Mouse (Mus musculus) heart, postnatal 0 days (tissue): ENCODE results near the gene Kcnh2. TPM values are rescaled to one million over a fixed set of nuclear protein-coding genes. Genes with fewer than 3 reads are reported as not detected.
A peak's percentile ranks its signal among the peaks of the same experiment; 100 is the strongest.

ENCODE experiments used
- ATAC-seq: fragments of 200-750 bp; cut with Nextera tagmentation; 2 replicates; pipeline ENCODE4 v1.8.0; 2017; ENCODE audit warnings: low read depth, moderate number of reproducible peaks, moderate library complexity; ENCODE audit not compliant: insufficient read depth
- DNase-seq: peaks from one replicate; pipeline ENCODE4 v3.0.0-alpha.2; 2016; ENCODE audit warnings: low spot score
- H3K27ac ChIP-seq: fragments of 300-500 bp; sonication (generic); 2 replicates; pipeline ENCODE4 v1.5.1; 2014; ENCODE audit warnings: low read depth, mild to moderate bottlenecking
- H3K27me3 ChIP-seq: fragments of 300-500 bp; sonication (generic); 2 replicates; pipeline ENCODE4 v1.6.1; 2014; ENCODE audit warnings: low read length, mixed read lengths; ENCODE audit not compliant: control insufficient read depth, insufficient read depth
- H3K36me3 ChIP-seq: fragments of 300-500 bp; sonication (generic); replicated peaks from 2 replicates; pipeline ENCODE4 v1.6.1; 2014; ENCODE audit warnings: low read length, mixed read lengths; ENCODE audit not compliant: control insufficient read depth, insufficient read depth
- H3K4me1 ChIP-seq: fragments of 300-500 bp; sonication (generic); 2 replicates; pipeline ENCODE4 v1.6.1; 2014; ENCODE audit warnings: antibody characterized with exemption; ENCODE audit not compliant: control insufficient read depth, insufficient read depth
- H3K4me2 ChIP-seq: fragments of 300-500 bp; sonication (generic); 2 replicates; pipeline ENCODE4 v1.6.1; 2014; ENCODE audit warnings: low read depth, mild to moderate bottlenecking, low read length, moderate library complexity
- H3K4me3 ChIP-seq: fragments of 300-500 bp; sonication (generic); 2 replicates; pipeline ENCODE4 v1.5.1; 2014; ENCODE audit warnings: low read depth, low read length
- H3K9ac ChIP-seq: fragments of 300-500 bp; sonication (generic); replicated peaks from 2 replicates; pipeline ENCODE4 v1.6.1; 2014; ENCODE audit warnings: low read depth, low read length, mixed read lengths
- H3K9me3 ChIP-seq: fragments of 300-500 bp; sonication (generic); replicated peaks from 2 replicates; pipeline ENCODE4 v1.6.1; 2016; ENCODE audit warnings: low read length; ENCODE audit not compliant: control insufficient read depth
- CTCF ChIP-seq: IDR thresholded peaks from 2 replicates; pipeline ENCODE4 v1.5.1; 2016; ENCODE audit warnings: antibody characterized with exemption, control low read depth, low read depth
- EP300 ChIP-seq: IDR thresholded peaks from 2 replicates; pipeline ENCODE4 v1.6.1; 2016; ENCODE audit warnings: antibody characterized with exemption, low read depth
- WGBS: fragments of 180-500 bp; shearing (Covaris S2); extraction: QIAGEN DNeasy Blood & Tissue Kit; methylation state at CpG from one replicate; pipeline ENCODE4 v1.1.7; 2014; 5-methylcytosine and 5-hydroxymethylcytosine counted together
- polyA plus RNA-seq: library from polyadenylated mRNA; unstranded; fragments of >200 nt; fragmentation: Nextera tagmentation; extraction: Ambion mirVana; gene quantifications from 2 replicates; pipeline ENCODE4 v1.2.1, GENCODE M21; 2015
- total RNA-seq: library from RNA; depleted of rRNA; stranded (reverse); fragments of >200 nt; gene quantifications from 2 replicates; pipeline ENCODE4 v1.2.3, GENCODE M21; 2014; ENCODE audit warnings: low replicate concordance

Gene Kcnh2
- total and polyA plus RNA-seq, 2 experiments from 2014 or later, result 32.1 to 86.1 TPM

GRCm38 (mm10) chr5:24303199-24303598, 48.2 kb downstream of the Kcnh2 start:
- TF ChIP-seq CTCF (peak; percentile 58), EP300 (no peak)
- 50% methylated on average over 3 of the region's 3 CpGs for WGBS
- ATAC-seq, result no peak
- no peaks in the 10 kb centered on the region for H3K27me3 ChIP-seq
- DNase-seq, result no peak
- H3K4me2 ChIP-seq, result no peak overlapping the region
- H3K4me1 ChIP-seq, result no peaks in the 10 kb centered on the region
- H3K4me3 ChIP-seq, result no peak overlapping the region
- no peaks in the 10 kb centered on the region for H3K9me3 ChIP-seq
- no peak overlapping the region for H3K27ac ChIP-seq
- no peak overlapping the region for H3K9ac ChIP-seq
- no peaks in the 10 kb centered on the region for H3K36me3 ChIP-seq

GRCm38 (mm10) chr5:24299845-24300589, 51.4 kb downstream of the Kcnh2 start:
- Histone ChIP-seq H3K9ac (no peak overlapping the region), H3K9me3 (no peaks in the 10 kb centered on the region), H3K4me1 (no peaks in the 10 kb centered on the region), H3K36me3 (no peaks in the 10 kb centered on the region), H3K27me3 (no peaks in the 10 kb centered on the region), H3K4me2 (no peak overlapping the region), H3K4me3 (no peak overlapping the region), H3K27ac (peak overlapping the region; percentile 53)
- ATAC-seq, result peak; percentile 82
- TF ChIP-seq CTCF, result no peak
- no peak for TF ChIP-seq EP300
- WGBS, result 26% methylated on average over 5 of the region's 5 CpGs
- peak; percentile 61 for DNase-seq

GRCm38 (mm10) chr5:24291954-24292353, 59.5 kb downstream of the Kcnh2 start:
- Histone ChIP-seq H3K9ac (no peak overlapping the region), H3K4me2 (no peak overlapping the region), H3K4me3 (no peak overlapping the region), H3K36me3 (no peaks in the 10 kb centered on the region), H3K4me1 (peaks cover 18% of the 10 kb centered on the region), H3K9me3 (no peaks in the 10 kb centered on the region), H3K27me3 (no peaks in the 10 kb centered on the region), H3K27ac (peak overlapping the region; percentile 54)
- WGBS, result 10% methylated on average over 3 of the region's 3 CpGs
- TF ChIP-seq CTCF, result no peak
- no peak for TF ChIP-seq EP300
- ATAC-seq (peak; percentile 74), DNase-seq (peak; percentile 60)

GRCm38 (mm10) chr5:24286221-24286970, 65.0 kb downstream of the Kcnh2 start:
- TF ChIP-seq CTCF (no peak), EP300 (no peak)
- Histone ChIP-seq H3K4me1 (peaks cover 13% of the 10 kb centered on the region; the same call in 1 of the 2 replicates), H3K4me2 (no peak overlapping the region), H3K9ac (no peak overlapping the region), H3K9me3 (no peaks in the 10 kb centered on the region), H3K36me3 (no peaks in the 10 kb centered on the region), H3K4me3 (no peak overlapping the region), H3K27ac (no peak overlapping the region), H3K27me3 (no peaks in the 10 kb centered on the region)
- 72% methylated on average over 7 of the region's 7 CpGs for WGBS
- ATAC-seq (no peak), DNase-seq (no peak)

- Histone ChIP-seq H3K27me3 (no peaks in the 10 kb centered on the region), H3K9ac (no peak overlapping the region), H3K9me3 (no peaks in the 10 kb centered on the region), H3K4me3 (no peak overlapping the region), H3K27ac (no peak overlapping the region), H3K4me2 (no peak overlapping the region), H3K4me1 (peaks cover 10% of the 10 kb centered on the region; the same call in 1 of the 2 replicates), H3K36me3 (no peaks in the 10 kb centered on the region)
- TF ChIP-seq CTCF (no peak), EP300 (no peak)
- ATAC-seq, result no peak
- no peak for DNase-seq
- WGBS, result 80% methylated on average over 6 of the region's 6 CpGs
Observed at GRCm38 (mm10) chr5:24284145-24284544, 67.3 kb downstream of the Kcnh2 start.
